Mouse (Mus musculus) megakaryocyte, embryonic 14.5 days (primary cell): ENCODE results near the gene Ntm. TPM values are rescaled to one million over a fixed set of nuclear protein-coding genes. Genes with fewer than 3 reads are reported as not detected.

Source experiments
- H3K27me3 ChIP-seq: replicated peaks from 2 replicates; pipeline ENCODE3; 2012; ENCODE audit warnings: inconsistent platforms
- H3K36me3 ChIP-seq: replicated peaks from 2 replicates; pipeline ENCODE3; 2012; ENCODE audit warnings: low read length, inconsistent platforms, mixed read lengths
- H3K4me1 ChIP-seq: 2 replicates; pipeline ENCODE4 v1.6.1; 2012; ENCODE audit warnings: inconsistent platforms
- H3K4me3 ChIP-seq: replicated peaks from 2 replicates; pipeline ENCODE3; 2012; ENCODE audit warnings: moderate library complexity, mild to moderate bottlenecking, inconsistent platforms
- H3K9me3 ChIP-seq: 2 replicates; pipeline ENCODE4 v1.6.1; 2012; ENCODE audit warnings: inconsistent platforms
- FLI1 ChIP-seq: IDR thresholded peaks from 2 replicates; pipeline ENCODE4 v1.6.1; 2012; ENCODE audit warnings: low read length, inconsistent platforms, mixed read lengths
- GATA1 ChIP-seq: IDR thresholded peaks from 3 replicates; pipeline ENCODE4 v1.6.1; 2012; ENCODE audit warnings: mixed read lengths, low read length, inconsistent platforms, borderline replicate concordance
- polyA plus RNA-seq: library from polyadenylated mRNA; stranded (reverse); fragments of >175 nt; gene quantifications from 2 replicates; pipeline ENCODE4 v1.2.3, GENCODE M21; 2012; ENCODE audit warnings: low replicate concordance; ENCODE audit not compliant: insufficient read depth

Ntm gene
- polyA plus RNA-seq, 1 experiment, result not detected

- Histone ChIP-seq H3K36me3 (no peaks in the 10 kb centered on the region), H3K4me3 (no peak overlapping the region), H3K4me1 (no peaks in the 10 kb centered on the region), H3K27me3 (no peaks in the 10 kb centered on the region), H3K9me3 (peaks cover 10% of the 10 kb centered on the region)
- TF ChIP-seq GATA1 (no peak), FLI1 (no peak)
Observed at GRCm38 (mm10) chr9:29680677-29681076, 282.3 kb downstream of the Ntm start.

GRCm38 (mm10) chr9:29673911-29674310 lies 289.0 kb downstream of the Ntm start:
- Histone ChIP-seq H3K36me3 (no peaks in the 10 kb centered on the region), H3K4me3 (no peak overlapping the region), H3K27me3 (no peaks in the 10 kb centered on the region), H3K9me3 (peaks cover 13% of the 10 kb centered on the region), H3K4me1 (no peaks in the 10 kb centered on the region)
- TF ChIP-seq FLI1 (no peak), GATA1 (no peak)

DNA sequence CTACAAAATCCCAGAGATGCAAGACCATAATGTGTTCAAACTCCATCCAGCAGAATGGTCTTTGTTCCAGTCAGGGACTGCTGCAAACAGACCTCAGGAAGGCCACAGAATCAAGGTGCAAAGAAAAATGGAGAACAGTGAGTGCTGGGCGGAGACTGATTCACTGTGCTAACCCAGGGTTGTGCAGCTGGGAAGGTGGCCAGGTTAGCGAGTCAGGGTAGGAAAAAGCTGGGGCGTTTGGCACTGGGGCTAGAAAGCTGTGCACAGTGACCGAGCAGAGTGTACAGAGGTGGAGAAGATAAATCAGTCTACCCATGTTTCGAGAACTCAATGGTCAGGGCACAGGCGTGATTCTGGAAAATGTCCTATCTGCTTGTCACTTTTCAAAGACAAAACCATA lies 291.1 kb downstream of the Ntm start:
- no peaks in the 10 kb centered on the region for H3K27me3 ChIP-seq
- peaks cover 7% of the 10 kb centered on the region for H3K9me3 ChIP-seq
- H3K4me3 ChIP-seq, result no peak overlapping the region
- no peaks in the 10 kb centered on the region for H3K36me3 ChIP-seq
- TF ChIP-seq FLI1 (no peak), GATA1 (no peak)
- no peaks in the 10 kb centered on the region for H3K4me1 ChIP-seq

GRCm38 (mm10) chr9:29663286-29663685 lies 299.7 kb downstream of the Ntm start:
- Histone ChIP-seq H3K9me3 (no peaks in the 10 kb centered on the region), H3K4me3 (no peak overlapping the region), H3K4me1 (no peaks in the 10 kb centered on the region), H3K27me3 (no peaks in the 10 kb centered on the region), H3K36me3 (no peaks in the 10 kb centered on the region)
- TF ChIP-seq GATA1, result no peak
- TF ChIP-seq FLI1, result no peak

GRCm38 (mm10) chr9:29661468-29662145 lies 301.3 kb downstream of the Ntm start:
- no peak overlapping the region for H3K4me3 ChIP-seq
- no peaks in the 10 kb centered on the region for H3K36me3 ChIP-seq
- TF ChIP-seq FLI1 (no peak), GATA1 (no peak)
- H3K27me3 ChIP-seq, result no peaks in the 10 kb centered on the region
- H3K9me3 ChIP-seq, result no peaks in the 10 kb centered on the region
- H3K4me1 ChIP-seq, result no peaks in the 10 kb centered on the region

DNA sequence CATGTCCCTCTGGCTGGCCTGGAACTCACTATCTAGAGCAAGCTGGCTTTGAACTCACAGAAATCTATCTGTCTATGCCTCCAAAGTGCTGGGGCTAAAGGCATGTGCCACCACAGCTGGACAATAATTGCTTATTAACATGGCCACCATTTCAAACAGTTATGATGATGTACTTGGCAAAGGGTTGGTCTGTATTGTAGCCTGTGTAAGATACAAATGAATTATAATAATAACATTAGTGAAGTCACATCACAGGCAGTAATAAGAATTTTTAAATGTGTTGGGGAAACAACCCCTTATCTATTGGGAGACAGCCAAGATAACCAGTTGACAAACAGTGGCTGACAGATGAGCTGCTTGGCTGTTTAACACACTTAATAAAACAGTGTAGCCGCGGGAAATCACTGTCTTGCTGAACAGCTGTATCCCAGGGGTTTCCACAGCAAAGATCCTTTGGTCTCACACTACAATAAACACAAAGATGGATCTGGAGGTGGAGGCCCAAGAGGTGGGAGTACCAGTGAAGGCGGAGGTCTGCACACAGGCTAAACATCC lies 302.8 kb downstream of the Ntm start:
- Histone ChIP-seq H3K9me3 (no peaks in the 10 kb centered on the region), H3K4me1 (no peaks in the 10 kb centered on the region), H3K27me3 (no peaks in the 10 kb centered on the region), H3K4me3 (no peak overlapping the region), H3K36me3 (no peaks in the 10 kb centered on the region)
- TF ChIP-seq GATA1 (no peak), FLI1 (no peak)

DNA sequence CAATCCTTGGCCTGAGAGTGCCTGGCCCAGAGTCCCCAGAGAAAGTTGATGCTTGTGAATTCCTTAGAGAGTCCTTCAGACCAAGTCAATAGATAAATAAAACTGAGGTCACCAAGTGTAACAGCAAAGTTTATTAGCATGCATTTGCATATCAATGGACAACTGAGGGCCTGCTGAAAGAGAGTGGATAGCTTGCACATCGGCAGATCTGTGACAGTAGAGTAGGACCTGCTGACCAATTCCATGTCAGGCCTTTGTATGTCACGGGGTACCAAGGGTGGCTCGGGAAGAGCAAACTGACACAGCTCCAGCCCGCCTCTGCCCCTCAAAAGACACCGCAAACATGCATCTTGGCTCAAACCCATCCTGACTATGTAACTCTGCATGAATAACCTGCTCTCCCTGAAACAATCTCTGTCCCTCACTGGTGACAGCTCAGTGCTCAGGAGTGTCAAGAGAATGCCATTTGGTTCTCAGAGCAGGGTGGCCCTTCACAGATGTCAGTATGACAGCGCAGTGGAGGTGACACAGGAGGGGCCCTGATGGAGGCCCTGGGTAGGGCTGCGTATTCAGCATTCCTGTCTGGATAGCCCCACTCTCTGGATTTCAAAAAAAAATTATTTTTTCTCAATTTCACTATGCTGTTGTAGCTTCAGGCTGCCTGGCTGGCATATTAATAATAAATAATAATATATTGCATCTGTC lies 305.0 kb downstream of the Ntm start:
- Histone ChIP-seq H3K4me1 (no peaks in the 10 kb centered on the region), H3K9me3 (no peaks in the 10 kb centered on the region; the same call in 1 of the 2 replicates), H3K36me3 (no peaks in the 10 kb centered on the region), H3K27me3 (no peaks in the 10 kb centered on the region), H3K4me3 (no peak overlapping the region)
- TF ChIP-seq FLI1 (no peak), GATA1 (no peak)

- no peak for TF ChIP-seq FLI1
- TF ChIP-seq GATA1, result no peak
- Histone ChIP-seq H3K9me3 (no peaks in the 10 kb centered on the region; the same call in 1 of the 2 replicates), H3K4me3 (no peak overlapping the region), H3K4me1 (no peaks in the 10 kb centered on the region), H3K36me3 (no peaks in the 10 kb centered on the region), H3K27me3 (no peaks in the 10 kb centered on the region)
Observed at GRCm38 (mm10) chr9:29654885-29655284, 308.1 kb downstream of the Ntm start.

GRCm38 (mm10) chr9:29653678-29654235 lies 309.2 kb downstream of the Ntm start:
- Histone ChIP-seq H3K4me1 (no peaks in the 10 kb centered on the region), H3K36me3 (no peaks in the 10 kb centered on the region)
- no peak for TF ChIP-seq GATA1
- no peak for TF ChIP-seq FLI1

GRCm38 (mm10) chr9:29652854-29653253 lies 310.1 kb downstream of the Ntm start:
- Histone ChIP-seq H3K36me3 (no peaks in the 10 kb centered on the region), H3K4me1 (no peaks in the 10 kb centered on the region), H3K4me3 (no peak overlapping the region), H3K9me3 (peaks cover under 1% of the 10 kb centered on the region; the same call in 1 of the 2 replicates), H3K27me3 (no peaks in the 10 kb centered on the region)
- no peak for TF ChIP-seq GATA1
- TF ChIP-seq FLI1, result no peak

More at GRCm38 (mm10) chr9:29653678-29654235, 309.2 kb downstream of the Ntm start:
- no peaks in the 10 kb centered on the region for H3K27me3 ChIP-seq
- H3K9me3 ChIP-seq, result no peaks in the 10 kb centered on the region; the same call in 1 of the 2 replicates
- H3K4me3 ChIP-seq, result no peak overlapping the region
